Mouse (Mus musculus): ENCODE results near the gene Abcb6. TPM values are rescaled to one million over a fixed set of nuclear protein-coding genes. Genes with fewer than 3 reads are reported as not detected.

The Abcb6 gene
- polyA plus RNA-seq, 1 experiment from 2014 or later, result 36.8 TPM

GRCm38 (mm10) chr1:75191258-75191621, 11.0 kb upstream of the Abcb6 start:
- 45% methylated on average over 5 of the region's 5 CpGs for WGBS
- H3K4me2 ChIP-seq (ENCODE audit: low read length), result peak overlapping the region; percentile 94
- ATAC-seq (replicated peaks; ENCODE audit: low FRiP score, low read depth), result no peak

GRCm38 (mm10) chr1:75190577-75190976, 10.4 kb upstream of the Abcb6 start:
- Histone ChIP-seq H3K4me2 (ENCODE audit: low read length) (peak overlapping the region; percentile 94), H3K36me3 (ENCODE audit: insufficient read depth, low read length) (peaks cover 21% of the 10 kb centered on the region), H3K9ac (ENCODE audit: low read depth, low read length) (peak overlapping the region; percentile 89; the same call in 1 of the 2 replicates), H3K27me3 (ENCODE audit: insufficient read depth, low read length) (no peaks in the 10 kb centered on the region), H3K9me3 (replicated peaks; ENCODE audit: low read length) (no peaks in the 10 kb centered on the region), H3K4me1 (replicated peaks; ENCODE audit: insufficient read depth, low read length) (peaks cover 13% of the 10 kb centered on the region), H3K27ac (no peak overlapping the region), H3K4me3 (replicated peaks; ENCODE audit: low read depth, low read length) (no peak overlapping the region)
- WGBS, result 56% methylated on average over 2 of the region's 2 CpGs
- ATAC-seq (replicated peaks; ENCODE audit: low FRiP score, low read depth) (no peak), DNase-seq (ENCODE audit: low spot score) (no peak)
- no peak for TF ChIP-seq CTCF (IDR thresholded peaks at IDR 0.05; ENCODE audit: low read depth)

More at GRCm38 (mm10) chr1:75191258-75191621, 11.0 kb upstream of the Abcb6 start:
- Histone ChIP-seq H3K4me1 (replicated peaks; ENCODE audit: insufficient read depth, low read length) (peaks cover 13% of the 10 kb centered on the region), H3K27me3 (ENCODE audit: insufficient read depth, low read length) (no peaks in the 10 kb centered on the region), H3K27ac (peak overlapping the region; percentile 90), H3K9ac (ENCODE audit: low read depth, low read length) (peak overlapping the region; percentile 89), H3K36me3 (ENCODE audit: insufficient read depth, low read length) (peaks cover 21% of the 10 kb centered on the region), H3K4me3 (replicated peaks; ENCODE audit: low read depth, low read length) (peak overlapping the region; percentile 92), H3K9me3 (replicated peaks; ENCODE audit: low read length) (no peaks in the 10 kb centered on the region)
- no peak for TF ChIP-seq CTCF (IDR thresholded peaks at IDR 0.05; ENCODE audit: low read depth)
- no peak for DNase-seq (ENCODE audit: low spot score)

GRCm38 (mm10) chr1:75187914-75188483, 7.8 kb upstream of the Abcb6 start:
- no peaks in the 10 kb centered on the region for H3K9me3 ChIP-seq (replicated peaks; ENCODE audit: low read length)
- H3K27ac ChIP-seq, result no peak overlapping the region
- H3K9ac ChIP-seq (ENCODE audit: low read depth, low read length), result no peak overlapping the region
- peaks cover 8% of the 10 kb centered on the region for H3K4me1 ChIP-seq (replicated peaks; ENCODE audit: insufficient read depth, low read length)
- TF ChIP-seq CTCF (IDR thresholded peaks at IDR 0.05; ENCODE audit: low read depth), result no peak
- no peak for DNase-seq (ENCODE audit: low spot score)
- 90% methylated on average over 2 of the region's 2 CpGs for WGBS
- no peaks in the 10 kb centered on the region for H3K27me3 ChIP-seq (ENCODE audit: insufficient read depth, low read length)
- no peak for ATAC-seq (replicated peaks; ENCODE audit: low FRiP score, low read depth)
- H3K36me3 ChIP-seq (ENCODE audit: insufficient read depth, low read length), result peaks cover 42% of the 10 kb centered on the region
- no peak overlapping the region for H3K4me3 ChIP-seq (replicated peaks; ENCODE audit: low read depth, low read length)
- no peak overlapping the region for H3K4me2 ChIP-seq (ENCODE audit: low read length)

GRCm38 (mm10) chr1:75187126-75187525, 6.9 kb upstream of the Abcb6 start:
- Histone ChIP-seq H3K4me1 (replicated peaks; ENCODE audit: insufficient read depth, low read length) (peaks cover 8% of the 10 kb centered on the region; the same call in 1 of the 2 replicates), H3K4me3 (replicated peaks; ENCODE audit: low read depth, low read length) (no peak overlapping the region), H3K27ac (no peak overlapping the region), H3K9ac (ENCODE audit: low read depth, low read length) (no peak overlapping the region), H3K9me3 (replicated peaks; ENCODE audit: low read length) (no peaks in the 10 kb centered on the region), H3K27me3 (ENCODE audit: insufficient read depth, low read length) (no peaks in the 10 kb centered on the region), H3K4me2 (ENCODE audit: low read length) (no peak overlapping the region), H3K36me3 (ENCODE audit: insufficient read depth, low read length) (peaks cover 50% of the 10 kb centered on the region)
- ATAC-seq (replicated peaks; ENCODE audit: low FRiP score, low read depth) (no peak), DNase-seq (ENCODE audit: low spot score) (peak; percentile 36)
- no peak for TF ChIP-seq CTCF (IDR thresholded peaks at IDR 0.05; ENCODE audit: low read depth)

GRCm38 (mm10) chr1:75185495-75185894, 5.3 kb upstream of the Abcb6 start:
- no peak overlapping the region for H3K4me3 ChIP-seq (replicated peaks; ENCODE audit: low read depth, low read length)
- no peak overlapping the region for H3K9ac ChIP-seq (ENCODE audit: low read depth, low read length)
- H3K4me2 ChIP-seq (ENCODE audit: low read length), result no peak overlapping the region
- no peaks in the 10 kb centered on the region for H3K27me3 ChIP-seq (ENCODE audit: insufficient read depth, low read length)
- WGBS, result 89% methylated on average over 11 of the region's 11 CpGs
- no peak overlapping the region for H3K27ac ChIP-seq
- no peak for DNase-seq (ENCODE audit: low spot score)
- peaks cover 50% of the 10 kb centered on the region for H3K36me3 ChIP-seq (ENCODE audit: insufficient read depth, low read length)
- no peaks in the 10 kb centered on the region for H3K4me1 ChIP-seq (replicated peaks; ENCODE audit: insufficient read depth, low read length)
- no peak for TF ChIP-seq CTCF (IDR thresholded peaks at IDR 0.05; ENCODE audit: low read depth)
- H3K9me3 ChIP-seq (replicated peaks; ENCODE audit: low read length), result no peaks in the 10 kb centered on the region
- ATAC-seq (replicated peaks; ENCODE audit: low FRiP score, low read depth), result no peak

DNA sequence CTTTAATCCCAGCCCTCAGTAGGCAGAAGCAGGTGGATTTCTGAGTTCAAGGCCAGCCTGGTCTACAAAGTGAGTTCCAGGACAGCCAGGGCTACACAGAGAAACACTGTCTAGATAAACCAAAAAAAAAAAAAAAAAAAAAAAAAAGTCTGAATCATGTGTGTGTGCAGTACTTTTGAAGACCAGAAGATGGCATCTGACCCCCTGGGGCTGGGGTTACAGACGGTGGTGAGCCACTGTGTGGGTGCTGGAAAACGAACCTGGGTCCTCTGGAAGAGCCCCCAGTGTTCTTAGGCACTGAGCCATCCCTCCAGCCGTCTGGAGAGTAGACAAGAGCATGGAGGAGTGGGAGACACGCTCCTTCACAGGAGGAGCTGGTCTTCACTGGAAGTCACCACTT, 2.0 kb upstream of the Abcb6 start:
- WGBS, result 76% methylated on average over 4 of the region's 4 CpGs

More for the DNA sequence above, 2.0 kb upstream of the Abcb6 start:
- DNase-seq (ENCODE audit: low spot score) (no peak), ATAC-seq (replicated peaks; ENCODE audit: low FRiP score, low read depth) (no peak)
- Histone ChIP-seq H3K4me1 (replicated peaks; ENCODE audit: insufficient read depth, low read length) (peaks cover 6% of the 10 kb centered on the region), H3K9me3 (replicated peaks; ENCODE audit: low read length) (no peaks in the 10 kb centered on the region), H3K27me3 (ENCODE audit: insufficient read depth, low read length) (no peaks in the 10 kb centered on the region), H3K4me3 (replicated peaks; ENCODE audit: low read depth, low read length) (no peak overlapping the region), H3K36me3 (ENCODE audit: insufficient read depth, low read length) (peaks cover 42% of the 10 kb centered on the region), H3K9ac (ENCODE audit: low read depth, low read length) (no peak overlapping the region), H3K27ac (no peak overlapping the region), H3K4me2 (ENCODE audit: low read length) (no peak overlapping the region)
- peak; percentile 25; the same call in 1 of the 2 replicates for TF ChIP-seq CTCF (IDR thresholded peaks at IDR 0.05; ENCODE audit: low read depth)
